Mouse (Mus musculus): ENCODE data around the gene Pnn.
"Not testable (repeated sequence)": the region's sequence is repeated elsewhere in the genome, so short reads cannot be mapped to it uniquely, and the experiment has no call there.

Pnn gene

GRCm38 (mm10) chr12:59066448-59067077, at the start of gene Pnn:
Gene Pnn, plus strand, starts transcription at chr12:59066884.
- peak; percentile 93 for DNase-seq (ENCODE audit: low read depth, low spot score)

- no peak for DNase-seq (ENCODE audit: low read depth, low spot score)
Observed at GRCm38 (mm10) chr12:59017970-59018369, 48.7 kb upstream of the Pnn start.

DNA sequence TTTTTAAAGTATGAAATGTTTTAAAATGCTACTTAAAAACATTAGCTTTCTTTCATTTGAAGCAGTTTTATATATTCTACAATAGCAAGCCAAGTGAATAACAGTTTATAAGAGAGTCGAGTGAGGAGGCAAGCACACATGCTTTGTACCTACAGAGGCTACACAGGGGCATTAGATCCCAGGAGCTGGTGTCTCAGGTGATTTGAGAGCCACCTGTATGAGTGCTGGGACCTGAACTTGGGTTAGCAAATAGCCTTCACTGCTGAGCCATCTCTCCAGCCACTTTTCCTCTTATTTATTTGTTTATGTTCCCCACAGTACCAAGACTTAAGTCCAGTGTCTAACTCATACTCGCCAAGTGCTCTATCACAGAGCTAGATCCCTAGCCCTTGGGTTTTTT, 46.8 kb upstream of the Pnn start:
- DNase-seq (ENCODE audit: low read depth, low spot score), result no peak

GRCm38 (mm10) chr12:59021306-59021705, 45.4 kb upstream of the Pnn start:
- no peak for DNase-seq (ENCODE audit: low read depth, low spot score)

GRCm38 (mm10) chr12:59032101-59032500, 34.6 kb upstream of the Pnn start:
- no peak for DNase-seq (ENCODE audit: low read depth, low spot score)

- no peak for DNase-seq (ENCODE audit: low read depth, low spot score)
Observed at GRCm38 (mm10) chr12:59039162-59039970, 27.3 kb upstream of the Pnn start.

DNA sequence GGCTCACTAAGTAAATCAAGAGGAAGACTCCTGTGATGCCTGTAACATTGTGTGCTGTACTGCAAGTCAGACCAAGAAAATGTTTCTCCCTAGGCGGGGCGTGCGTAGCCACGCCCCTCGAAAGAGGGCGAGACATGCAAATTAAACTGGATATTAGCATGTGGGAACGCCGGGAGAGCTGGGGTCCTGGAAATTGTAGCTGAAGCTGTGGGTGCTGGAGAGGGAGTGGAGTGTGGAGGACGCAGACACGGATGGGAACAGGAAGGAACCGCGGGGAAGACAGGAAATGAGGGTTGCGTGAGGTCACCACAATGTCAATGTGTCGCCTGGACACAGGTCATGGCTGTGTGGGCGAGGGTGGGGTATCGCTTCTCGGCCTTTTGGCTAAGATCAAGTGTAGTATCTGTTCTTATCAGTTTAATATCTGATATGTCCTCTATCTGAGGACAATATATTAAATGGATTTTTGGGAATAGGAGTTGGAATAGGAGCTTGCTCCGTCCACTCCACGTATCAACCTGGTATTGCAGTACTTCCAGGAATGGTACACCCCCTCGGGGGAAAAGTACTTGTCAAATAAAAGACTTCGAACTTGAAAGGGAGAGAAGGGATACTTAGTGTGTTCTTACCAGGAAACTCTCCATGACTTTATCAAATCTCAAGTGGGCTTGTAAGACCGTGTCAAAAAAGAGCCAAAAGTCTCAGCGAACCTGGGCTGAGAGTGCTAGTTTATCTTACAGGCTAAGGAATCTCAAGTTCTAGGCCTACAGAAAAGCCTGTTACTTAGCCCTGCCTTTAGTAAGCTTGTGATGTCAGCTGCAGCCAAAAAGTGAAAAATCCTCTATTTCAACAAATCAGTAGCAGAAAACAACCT, 26.5 kb upstream of the Pnn start:
- peak; percentile 54 for DNase-seq (ENCODE audit: low read depth, low spot score)

DNA sequence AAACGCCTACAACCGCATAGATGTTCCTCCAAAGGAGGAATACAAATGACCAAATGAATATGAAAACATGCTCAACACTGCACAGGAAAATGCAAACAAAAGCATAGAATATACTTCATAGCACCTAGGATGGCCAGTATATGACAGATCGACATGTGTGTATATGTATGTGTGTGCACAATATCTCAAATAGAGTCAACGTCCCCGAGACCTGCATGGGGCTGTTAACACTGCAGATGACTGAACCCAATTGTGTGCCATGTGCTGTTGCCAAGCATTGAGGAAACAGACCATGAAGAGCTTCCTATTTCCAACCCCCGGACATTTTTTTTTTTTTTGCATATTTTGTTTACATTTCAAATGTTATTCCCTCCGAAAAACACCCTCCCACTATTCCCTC, 25.8 kb upstream of the Pnn start:
- no peak for DNase-seq (ENCODE audit: low read depth, low spot score)

- no peak for DNase-seq (ENCODE audit: low read depth, low spot score)
Observed at GRCm38 (mm10) chr12:59052470-59052869, 14.2 kb upstream of the Pnn start.

DNA sequence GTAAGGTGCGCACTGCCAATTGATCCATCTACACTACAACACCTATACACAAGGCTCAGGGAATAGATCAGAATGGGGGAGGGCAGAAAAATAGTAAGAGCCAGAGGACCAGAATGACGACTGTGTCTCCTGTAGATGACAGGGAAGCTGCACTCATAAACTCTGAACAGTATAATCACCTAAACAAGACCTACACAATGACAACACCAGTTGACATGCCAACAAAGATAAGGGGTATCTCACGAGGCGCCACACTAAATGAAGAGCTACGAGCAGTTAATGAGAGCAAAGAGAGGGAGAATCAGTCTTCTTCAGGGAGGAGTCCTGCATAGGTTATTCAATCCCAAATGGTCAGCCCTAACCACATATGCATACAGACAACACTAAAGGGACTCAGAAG, 13.5 kb upstream of the Pnn start:
- DNase-seq (ENCODE audit: low read depth, low spot score), result no peak

DNA sequence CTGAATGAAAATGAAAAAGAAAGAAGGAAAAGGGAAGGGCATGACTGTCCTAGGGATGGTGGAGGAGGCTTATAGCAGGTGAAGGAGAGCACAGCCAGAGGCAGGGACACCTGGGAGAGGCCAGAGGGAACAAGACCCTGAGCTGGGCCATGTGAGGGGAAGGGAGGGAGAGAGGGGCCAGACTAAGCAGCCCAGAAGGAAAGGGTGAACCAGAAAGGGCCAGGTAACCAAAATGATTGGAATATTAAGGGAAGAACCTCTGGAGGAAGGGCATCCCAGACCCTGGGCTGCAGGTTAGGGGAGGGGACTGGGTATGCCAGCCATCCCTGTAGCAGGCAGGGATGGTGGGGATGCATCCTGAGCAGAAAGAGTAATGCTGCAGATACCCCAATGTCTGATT, 12.7 kb upstream of the Pnn start:
- DNase-seq (ENCODE audit: low read depth, low spot score), result no peak

DNA sequence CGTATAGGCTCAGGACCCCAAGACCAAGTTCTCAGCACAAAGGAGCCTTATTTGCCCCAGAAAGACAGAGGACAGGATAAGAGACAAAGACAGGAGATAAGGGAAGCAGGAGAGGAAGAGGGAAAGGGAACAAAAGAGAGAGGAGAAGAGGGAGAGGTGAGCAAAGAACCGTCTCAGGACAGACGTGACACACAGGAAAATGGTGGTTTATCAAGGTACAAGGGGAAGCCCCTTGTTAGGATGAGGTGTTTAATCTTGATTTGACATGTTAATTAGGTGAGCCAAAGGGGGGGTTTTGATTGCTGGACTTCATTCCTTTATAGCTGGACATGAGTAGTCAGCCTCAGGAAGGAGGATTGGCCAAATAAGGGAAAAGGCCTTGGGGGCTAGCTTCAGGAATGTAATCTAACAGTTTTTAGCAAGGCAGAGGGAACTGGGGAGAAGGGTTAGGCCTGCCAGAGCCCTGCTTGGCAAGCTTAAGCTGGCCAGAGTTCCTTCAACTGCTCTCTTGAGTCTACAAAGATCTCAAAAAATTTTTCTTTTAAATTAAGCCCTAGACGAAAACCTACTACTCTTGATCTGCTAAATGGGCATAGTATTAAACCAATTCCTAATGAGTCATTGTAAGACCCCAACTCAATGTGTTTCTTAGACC, 11.4 kb upstream of the Pnn start:
- DNase-seq (ENCODE audit: low read depth, low spot score), result no peak

DNA sequence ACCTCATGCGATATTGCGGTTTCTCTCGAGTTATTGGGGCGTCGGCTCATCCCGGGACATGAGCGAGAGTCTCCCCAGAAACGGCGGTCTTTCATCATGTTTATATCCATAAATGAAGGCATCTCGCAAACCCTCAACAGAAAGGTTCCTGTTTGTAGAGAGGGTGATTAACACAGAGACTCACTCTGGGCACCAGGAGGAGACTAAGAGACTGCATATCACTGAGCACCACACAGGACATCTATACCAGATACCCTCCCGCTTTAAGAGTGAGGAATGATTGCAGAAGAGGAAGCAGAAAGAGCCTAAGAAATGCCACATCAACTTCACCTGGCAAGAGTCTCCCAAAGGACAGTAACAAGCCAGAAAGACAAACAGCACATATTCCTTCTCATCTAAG, 10.5 kb upstream of the Pnn start:
- no peak for DNase-seq (ENCODE audit: low read depth, low spot score)

GRCm38 (mm10) chr12:59058242-59058641, 8.4 kb upstream of the Pnn start:
- not testable (repeated sequence) for DNase-seq (ENCODE audit: low read depth, low spot score)

DNA sequence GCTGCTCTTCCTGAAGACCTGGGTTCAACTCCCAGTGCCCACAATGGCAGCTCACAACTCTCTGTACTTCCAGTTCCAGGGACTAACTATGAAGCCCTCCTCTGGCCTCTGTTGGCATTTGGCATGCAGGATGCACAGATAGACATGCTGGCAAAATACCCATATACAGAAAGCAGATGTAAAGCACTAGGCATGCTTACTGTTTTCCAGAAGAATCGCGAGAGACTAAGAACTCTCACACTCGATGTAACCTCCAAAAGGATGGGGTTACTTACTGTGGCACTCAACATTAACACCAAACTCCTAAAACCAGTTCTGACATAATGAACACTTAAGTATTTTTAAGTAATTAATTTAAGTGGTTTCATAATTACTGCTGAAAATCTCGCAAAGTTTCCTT, 6.4 kb upstream of the Pnn start:
- DNase-seq (ENCODE audit: low read depth, low spot score), result no peak

DNA sequence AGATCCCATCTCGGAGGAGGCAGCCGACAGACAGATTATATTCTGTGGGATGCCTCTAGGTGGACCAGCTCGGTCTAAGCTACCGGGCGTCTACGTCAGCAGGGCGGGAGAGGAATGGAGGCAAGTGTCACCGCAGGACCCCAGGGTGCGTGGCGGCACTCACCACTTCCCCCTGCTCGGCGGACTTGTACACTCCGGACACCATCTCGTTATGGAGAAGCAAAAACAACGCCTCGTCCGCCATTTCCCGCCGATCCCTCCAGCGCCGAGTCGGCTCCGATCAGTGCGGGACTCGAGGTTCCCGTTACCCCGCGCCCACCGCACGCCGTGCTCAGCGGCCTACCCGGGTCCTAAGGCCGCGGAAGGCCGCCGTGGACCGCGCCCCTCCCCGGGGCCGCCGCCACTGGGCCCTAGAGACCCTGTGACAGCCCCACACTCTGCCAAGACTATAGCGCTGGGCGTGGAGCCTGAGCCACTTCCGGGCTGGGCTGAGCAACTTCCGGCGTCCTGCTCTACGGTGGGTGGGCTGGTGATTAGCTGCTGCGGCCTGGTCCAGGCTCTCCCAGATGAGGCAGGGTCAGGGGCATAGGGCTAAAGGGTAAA, 5.6 kb upstream of the Pnn start, which contains the start of gene Trappc6b:
Gene Trappc6b (minus strand): TSS at position 480 of the 603 bp plus-strand sequence.
- peak; percentile 54 for DNase-seq (ENCODE audit: low read depth, low spot score)

- no peak for DNase-seq (ENCODE audit: low read depth, low spot score)
Observed at GRCm38 (mm10) chr12:59064837-59065236, 1.8 kb upstream of the Pnn start.

DNA sequence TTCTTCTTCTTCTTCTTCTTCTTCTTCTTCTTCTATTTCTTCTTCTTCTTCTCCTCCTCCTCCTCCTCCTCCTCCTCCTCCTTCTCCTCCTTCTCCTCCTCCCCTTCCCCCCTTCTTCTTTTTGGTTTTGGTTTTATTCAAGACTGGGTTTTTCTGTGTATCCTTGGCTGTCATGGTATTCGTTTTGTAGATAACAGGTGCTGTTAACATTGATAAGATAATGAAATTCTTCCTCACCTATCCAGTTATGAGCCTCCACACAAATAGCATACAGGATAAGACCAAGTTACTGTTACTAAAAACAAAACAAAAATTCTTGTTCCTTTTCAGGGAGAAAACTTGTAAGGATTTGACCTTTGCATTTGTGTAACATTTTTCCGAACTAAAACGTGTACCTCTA, 908 bp upstream of the Pnn start:
- no peak for DNase-seq (ENCODE audit: low read depth, low spot score)

GRCm38 (mm10) chr12:59067095-59067494, 411 bp downstream of the Pnn start:
- DNase-seq (ENCODE audit: low read depth, low spot score), result no peak

- no peak for DNase-seq (ENCODE audit: low read depth, low spot score)
Observed at GRCm38 (mm10) chr12:59068791-59069190, 2.1 kb downstream of the Pnn start.

DNA sequence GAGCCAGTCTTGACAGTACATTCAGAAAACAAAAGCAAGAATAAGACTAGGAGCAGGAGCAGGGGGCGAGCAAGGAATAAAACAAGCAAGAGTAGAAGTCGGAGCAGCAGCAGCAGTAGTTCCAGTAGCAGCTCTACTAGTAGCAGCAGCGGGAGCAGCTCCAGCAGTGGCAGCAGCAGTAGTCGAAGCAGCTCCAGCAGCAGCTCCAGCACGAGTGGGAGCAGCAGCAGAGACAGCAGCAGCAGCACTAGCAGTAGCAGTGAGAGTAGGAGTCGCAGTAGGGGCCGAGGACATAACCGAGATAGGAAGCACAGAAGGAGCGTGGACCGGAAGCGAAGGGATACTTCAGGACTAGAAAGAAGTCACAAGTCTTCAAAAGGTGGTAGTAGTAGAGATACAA, 5.6 kb downstream of the Pnn start:
- DNase-seq (ENCODE audit: low read depth, low spot score), result no peak
